Mouse (Mus musculus) testis, adult 2 months (tissue): ENCODE measurements around the gene Cacng2.

ENCODE experiments used
- CTCF ChIP-seq: fragments of 200-500 bp; IDR thresholded peaks from 2 replicates; pipeline ENCODE4 v1.5.1; 2012; ENCODE audit warnings: low read depth, mild to moderate bottlenecking, inconsistent platforms, low read length, moderate library complexity; ENCODE audit not compliant: control insufficient read depth, insufficient read depth, insufficient replicate concordance
- POLR2A ChIP-seq: fragments of 200-500 bp; IDR thresholded peaks from 2 replicates; pipeline ENCODE4 v1.6.1; 2012; ENCODE audit warnings: low read depth, mild to moderate bottlenecking, inconsistent platforms, low read length, moderate library complexity; ENCODE audit not compliant: control insufficient read depth

- TF ChIP-seq CTCF = no peak
- TF ChIP-seq POLR2A = no peak
These were observed 57.4 kb downstream of the Cacng2 start for GRCm38 (mm10) chr15:78062467-78062866.
